Mouse (Mus musculus) stomach, postnatal 0 days (tissue): ENCODE results near the gene Cdc20. TPM values are rescaled to one million over a fixed set of nuclear protein-coding genes. Genes with fewer than 3 reads are reported as not detected.
A peak's percentile ranks its signal among the peaks of the same experiment; 100 is the strongest.

Experiments
- ATAC-seq: fragments of 200-750 bp; cut with Nextera tagmentation; 2 replicates; pipeline ENCODE4 v1.8.0; 2017; ENCODE audit not compliant: low FRiP score, low TSS enrichment
- DNase-seq: peaks from one replicate; pipeline ENCODE4 v3.0.0-alpha.2; 2016; ENCODE audit warnings: low spot score
- H3K27ac ChIP-seq: fragments of 300-500 bp; sonication (generic); replicated peaks from 2 replicates; pipeline ENCODE4 v1.5.1; 2014; ENCODE audit warnings: mild to moderate bottlenecking, control low read depth
- H3K27me3 ChIP-seq: fragments of 300-500 bp; sonication (generic); 2 replicates; pipeline ENCODE4 v1.6.1; 2014; ENCODE audit warnings: low read length; ENCODE audit not compliant: control insufficient read depth, insufficient read depth
- H3K36me3 ChIP-seq: fragments of 300-500 bp; sonication (generic); 2 replicates; pipeline ENCODE4 v1.6.1; 2014; ENCODE audit warnings: low read length, mixed read lengths; ENCODE audit not compliant: control insufficient read depth, insufficient read depth
- H3K4me1 ChIP-seq: fragments of 300-500 bp; sonication (generic); replicated peaks from 2 replicates; pipeline ENCODE4 v1.6.1; 2014; ENCODE audit warnings: antibody characterized with exemption; ENCODE audit not compliant: control insufficient read depth, insufficient read depth
- H3K4me2 ChIP-seq: fragments of 300-500 bp; sonication (generic); replicated peaks from 2 replicates; pipeline ENCODE4 v1.6.1; 2014; ENCODE audit warnings: low read depth, mild to moderate bottlenecking, control low read depth, moderate library complexity
- H3K4me3 ChIP-seq: fragments of 300-500 bp; sonication (generic); 2 replicates; pipeline ENCODE4 v1.5.1; 2014; ENCODE audit warnings: low read depth, low read length, control low read depth
- H3K9ac ChIP-seq: fragments of 300-500 bp; sonication (generic); 2 replicates; pipeline ENCODE4 v1.6.1; 2014; ENCODE audit warnings: mild to moderate bottlenecking, low read length, control low read depth, mixed read lengths
- H3K9me3 ChIP-seq: fragments of 300-500 bp; sonication (generic); 2 replicates; pipeline ENCODE4 v1.6.1; 2016; ENCODE audit warnings: low read length; ENCODE audit not compliant: control insufficient read depth
- CTCF ChIP-seq: IDR thresholded peaks from 2 replicates; pipeline ENCODE4 v1.5.1; 2016; ENCODE audit warnings: antibody characterized with exemption, low read depth, mild to moderate bottlenecking, moderate library complexity
- EP300 ChIP-seq: optimal IDR thresholded peaks from 2 replicates; pipeline ENCODE3; 2016; ENCODE audit warnings: antibody characterized with exemption
- WGBS: fragments of 180-500 bp; shearing (Covaris S2); extraction: QIAGEN DNeasy Blood & Tissue Kit; methylation state at CpG from one replicate; pipeline ENCODE4 v1.1.7; 2014; 5-methylcytosine and 5-hydroxymethylcytosine counted together
- polyA plus RNA-seq: library from polyadenylated mRNA; unstranded; fragments of >200 nt; fragmentation: Nextera tagmentation; extraction: Ambion mirVana; gene quantifications from 2 replicates; pipeline ENCODE4 v1.2.1, GENCODE M21; 2015

Gene Cdc20
- polyA plus RNA-seq, result 50.0 and 67.3 TPM in 2 replicates

DNA sequence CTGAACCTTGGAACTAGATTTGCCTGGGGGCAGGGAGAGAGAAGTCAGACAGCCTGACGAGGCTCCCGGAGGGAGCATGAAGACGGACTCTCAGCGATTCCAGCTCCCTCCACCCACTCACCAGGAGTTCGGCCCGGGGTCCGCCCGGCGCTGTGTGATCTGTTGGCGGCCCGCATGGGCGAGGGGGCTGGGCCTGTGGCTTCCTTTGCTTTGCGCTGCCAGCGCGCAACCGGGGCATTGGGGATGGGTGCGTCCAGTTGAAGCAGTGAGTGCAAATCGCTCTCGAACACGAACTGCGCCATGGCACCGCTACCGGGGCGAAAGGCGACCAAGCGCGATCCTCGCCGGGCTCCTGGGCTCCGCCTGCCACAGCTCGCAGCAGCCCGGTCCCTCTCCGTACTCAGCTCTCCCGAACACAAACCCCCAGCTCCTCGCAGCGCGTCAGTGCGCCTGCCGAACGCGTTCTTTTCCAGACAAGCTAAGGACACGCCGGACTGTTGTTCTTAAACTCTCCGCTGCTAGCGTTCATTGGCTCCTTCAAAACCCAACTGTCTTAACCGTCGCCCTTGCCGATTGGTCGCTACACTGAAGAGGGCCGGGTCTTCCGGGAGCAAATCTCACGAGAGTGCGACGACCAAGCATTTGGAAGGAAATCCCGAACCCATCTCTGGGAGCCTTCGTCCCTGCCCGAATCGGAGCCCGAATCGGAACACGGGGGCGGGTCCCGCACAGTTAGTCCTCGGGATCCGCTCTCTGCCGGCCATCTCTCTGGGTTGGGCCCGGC lies at the start of gene Cdc20:
TSS of gene Cdc20 (minus strand) at position 533 of the 784 bp plus-strand sequence.
- no peaks in the 10 kb centered on the region for H3K27me3 ChIP-seq
- peak within 1 kb of the TSS; percentile 73 for H3K9ac ChIP-seq
- DNase-seq (peak; percentile 91), ATAC-seq (peak; percentile 96)
- under 1% methylated on average over 65 of the region's 67 CpGs for WGBS
- peak within 1 kb of the TSS; percentile 90 for H3K4me2 ChIP-seq
- H3K27ac ChIP-seq, result peak within 1 kb of the TSS; percentile 88
- peak; percentile 90 for TF ChIP-seq EP300
- TF ChIP-seq CTCF, result peak; percentile 4; the same call in 1 of the 2 replicates
- H3K9me3 ChIP-seq, result no peaks in the 10 kb centered on the region
- peaks cover 7% of the 10 kb centered on the region; the same call in 1 of the 2 replicates for H3K4me1 ChIP-seq
- H3K36me3 ChIP-seq, result peaks cover 7% of the 10 kb centered on the region
- H3K4me3 ChIP-seq, result peak within 1 kb of the TSS; percentile 52

GRCm38 (mm10) chr4:118476773-118477530 lies 39.8 kb upstream of the Cdc20 start:
- 55% methylated on average over 15 of the region's 15 CpGs for WGBS
- H3K27me3 ChIP-seq, result no peaks in the 10 kb centered on the region
- DNase-seq, result no peak
- ATAC-seq, result no peak
- H3K36me3 ChIP-seq, result no peaks in the 10 kb centered on the region
- H3K4me3 ChIP-seq, result no peak overlapping the region
- TF ChIP-seq EP300 (no peak), CTCF (no peak)
- H3K4me1 ChIP-seq, result no peaks in the 10 kb centered on the region
- no peak overlapping the region for H3K9ac ChIP-seq
- H3K4me2 ChIP-seq, result no peak overlapping the region
- no peak overlapping the region for H3K27ac ChIP-seq
- H3K9me3 ChIP-seq, result no peaks in the 10 kb centered on the region

DNA sequence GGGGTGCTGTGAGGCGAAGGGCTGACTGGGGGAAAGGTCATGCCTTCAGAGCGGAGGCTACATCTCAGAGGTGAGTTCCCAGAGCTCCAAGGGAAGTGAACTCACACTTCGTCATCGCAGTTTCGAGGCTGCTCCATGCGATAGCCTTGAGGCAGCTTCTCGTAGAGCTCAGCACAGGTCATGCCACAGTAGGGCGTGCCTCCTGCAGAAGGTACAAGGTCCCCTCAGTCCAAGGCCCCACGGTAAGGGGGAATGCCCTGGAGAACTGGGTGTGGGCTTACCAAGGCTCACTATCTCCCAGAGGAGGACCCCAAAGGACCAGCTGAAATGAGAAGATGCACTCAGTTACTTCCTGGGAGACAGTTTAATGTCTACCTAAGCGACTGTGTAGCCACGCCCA lies 35.5 kb upstream of the Cdc20 start:
- H3K9me3 ChIP-seq, result no peaks in the 10 kb centered on the region
- ATAC-seq (no peak), DNase-seq (no peak)
- no peaks in the 10 kb centered on the region for H3K4me1 ChIP-seq
- no peak overlapping the region for H3K27ac ChIP-seq
- TF ChIP-seq EP300 (no peak), CTCF (no peak)
- no peak overlapping the region for H3K9ac ChIP-seq
- H3K27me3 ChIP-seq, result no peaks in the 10 kb centered on the region
- WGBS, result 80% methylated on average over 11 of the region's 11 CpGs
- H3K4me2 ChIP-seq, result no peak overlapping the region
- H3K36me3 ChIP-seq, result no peaks in the 10 kb centered on the region
- no peak overlapping the region for H3K4me3 ChIP-seq

GRCm38 (mm10) chr4:118471281-118471680 lies 34.1 kb upstream of the Cdc20 start:
- Histone ChIP-seq H3K36me3 (no peaks in the 10 kb centered on the region), H3K4me3 (no peak overlapping the region), H3K27me3 (no peaks in the 10 kb centered on the region), H3K4me2 (no peak overlapping the region), H3K4me1 (no peaks in the 10 kb centered on the region), H3K9me3 (no peaks in the 10 kb centered on the region), H3K27ac (no peak overlapping the region), H3K9ac (no peak overlapping the region)
- DNase-seq, result no peak
- WGBS, result 77% methylated on average over 6 of the region's 6 CpGs
- no peak for ATAC-seq
- TF ChIP-seq EP300 (no peak), CTCF (no peak)

DNA sequence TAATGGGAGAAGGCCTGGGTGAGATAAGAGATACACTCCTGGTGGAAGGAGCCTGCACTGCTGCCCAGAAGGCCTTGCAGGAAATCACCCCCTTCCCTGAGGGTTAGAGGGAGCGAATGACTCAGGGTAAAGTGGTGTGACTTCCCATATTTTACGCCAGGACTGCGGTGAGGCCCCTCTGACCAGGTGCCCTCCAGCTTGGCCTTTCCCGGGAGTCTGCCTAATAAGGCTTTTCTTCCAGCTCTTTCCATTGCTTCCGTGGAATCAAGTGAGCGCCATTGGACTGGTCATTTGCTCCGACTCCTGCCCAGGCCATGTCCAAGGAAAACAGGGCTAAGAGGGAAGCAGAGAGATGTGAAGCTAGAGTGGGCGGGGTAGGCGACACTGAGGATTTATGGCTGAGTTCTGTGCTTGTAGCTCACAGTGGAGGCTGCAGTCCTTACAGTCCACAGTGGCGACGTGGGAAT lies 28.6 kb upstream of the Cdc20 start:
- Histone ChIP-seq H3K27ac (0 out of 2 replicates have a peak overlapping the region, but pooled peaks have one; percentile 13), H3K4me2 (no peak overlapping the region), H3K27me3 (no peaks in the 10 kb centered on the region), H3K9ac (no peak overlapping the region), H3K4me3 (no peak overlapping the region), H3K36me3 (no peaks in the 10 kb centered on the region), H3K9me3 (no peaks in the 10 kb centered on the region), H3K4me1 (no peaks in the 10 kb centered on the region)
- ATAC-seq (peak; percentile 83), DNase-seq (peak; percentile 23)
- 34% methylated on average over 11 of the region's 11 CpGs for WGBS
- TF ChIP-seq CTCF (0 out of 2 replicates have a peak, but pooled peaks have one; percentile 15), EP300 (no peak)

- TF ChIP-seq EP300 (no peak), CTCF (no peak)
- Histone ChIP-seq H3K9ac (no peak overlapping the region), H3K27ac (no peak overlapping the region), H3K4me1 (no peaks in the 10 kb centered on the region), H3K36me3 (no peaks in the 10 kb centered on the region), H3K4me2 (no peak overlapping the region), H3K27me3 (no peaks in the 10 kb centered on the region), H3K9me3 (no peaks in the 10 kb centered on the region), H3K4me3 (no peak overlapping the region)
- ATAC-seq, result no peak
- no peak for DNase-seq
- WGBS, result 81% methylated on average over 3 of the region's 3 CpGs
Measured at GRCm38 (mm10) chr4:118464956-118465355, 27.8 kb upstream of the Cdc20 start.
